Mouse (Mus musculus): ENCODE data around the gene Tpi1.

- TF ChIP-seq CTCF (IDR thresholded peaks at IDR 0.05; ENCODE audit: control insufficient read depth, insufficient read depth, insufficient read length) (no peak), MAX (IDR thresholded peaks at IDR 0.05) (no peak), MYOG (IDR thresholded peaks at IDR 0.05; ENCODE audit: control insufficient read depth, extremely low read depth, insufficient read length) (no peak)
Measured at GRCm38 (mm10) chr6:124804341-124804740, 9.8 kb downstream of the Tpi1 start.
